Mouse (Mus musculus) intestine, embryonic 14.5 days (tissue): ENCODE results near the gene Padi2. TPM values are rescaled to one million over a fixed set of nuclear protein-coding genes. Genes with fewer than 3 reads are reported as not detected.
A peak's percentile ranks its signal among the peaks of the same experiment; 100 is the strongest.

Experiments
- ATAC-seq: fragments of 200-750 bp; cut with Nextera tagmentation; replicated peaks from 2 replicates; pipeline ENCODE4 v1.8.0; 2017; ENCODE audit warnings: low read depth, moderate number of reproducible peaks, moderate TSS enrichment, moderate library complexity; ENCODE audit not compliant: low FRiP score, low TSS enrichment
- DNase-seq: peaks from one replicate; pipeline ENCODE4 v3.0.0-alpha.2; 2018; ENCODE audit warnings: low spot score
- H3K27ac ChIP-seq: fragments of 300-500 bp; sonication (generic); 2 replicates; pipeline ENCODE4 v1.5.1; 2014; ENCODE audit warnings: low read depth, mild to moderate bottlenecking, control low read depth
- H3K27me3 ChIP-seq: fragments of 300-500 bp; sonication (generic); replicated peaks from 2 replicates; pipeline ENCODE4 v1.6.1; 2014; ENCODE audit warnings: low read length, control low read depth; ENCODE audit not compliant: control insufficient read depth, insufficient read depth
- H3K36me3 ChIP-seq: fragments of 300-500 bp; sonication (generic); 2 replicates; pipeline ENCODE4 v1.6.1; 2014; ENCODE audit warnings: low read length, control low read depth; ENCODE audit not compliant: control insufficient read depth, insufficient read depth
- H3K4me1 ChIP-seq: fragments of 300-500 bp; sonication (generic); replicated peaks from 2 replicates; pipeline ENCODE4 v1.6.1; 2014; ENCODE audit warnings: low read length, control low read depth, mixed read lengths; ENCODE audit not compliant: control insufficient read depth, insufficient read depth
- H3K4me2 ChIP-seq: fragments of 300-500 bp; sonication (generic); 2 replicates; pipeline ENCODE4 v1.6.1; 2014; ENCODE audit warnings: low read length
- H3K4me3 ChIP-seq: fragments of 300-500 bp; sonication (generic); 2 replicates; pipeline ENCODE4 v1.5.1; 2014; ENCODE audit warnings: low read depth, low read length, control low read depth, mixed read lengths
- H3K9ac ChIP-seq: fragments of 300-500 bp; sonication (generic); 2 replicates; pipeline ENCODE4 v1.6.1; 2014; ENCODE audit warnings: mild to moderate bottlenecking, low read length
- H3K9me3 ChIP-seq: fragments of 300-500 bp; sonication (generic); 2 replicates; pipeline ENCODE4 v1.6.1; 2016; ENCODE audit warnings: low read length, control low read depth; ENCODE audit not compliant: control insufficient read depth
- whole genome bisulfite sequencing: fragments of 180-500 bp; shearing (Covaris S2); extraction: QIAGEN DNeasy Blood & Tissue Kit; methylation state at CpG from one replicate; pipeline ENCODE4 v1.1.7; 2014; 5-methylcytosine and 5-hydroxymethylcytosine counted together
- polyA plus RNA-seq: library from polyadenylated mRNA; unstranded; fragments of >200 nt; fragmentation: Nextera tagmentation; extraction: Ambion mirVana; gene quantifications from 2 replicates; pipeline ENCODE4 v1.2.1, GENCODE M21; 2014

Padi2 gene
- polyA plus RNA-seq, 1 experiment from 2014 or later = 1.9 TPM

GRCm38 (mm10) chr4:140950574-140950973 is 44.4 kb downstream of the Padi2 start:
- no peak overlapping the region for H3K9ac ChIP-seq
- WGBS = 84% methylated on average over 3 of the region's 3 CpGs
- no peak for ATAC-seq

DNA sequence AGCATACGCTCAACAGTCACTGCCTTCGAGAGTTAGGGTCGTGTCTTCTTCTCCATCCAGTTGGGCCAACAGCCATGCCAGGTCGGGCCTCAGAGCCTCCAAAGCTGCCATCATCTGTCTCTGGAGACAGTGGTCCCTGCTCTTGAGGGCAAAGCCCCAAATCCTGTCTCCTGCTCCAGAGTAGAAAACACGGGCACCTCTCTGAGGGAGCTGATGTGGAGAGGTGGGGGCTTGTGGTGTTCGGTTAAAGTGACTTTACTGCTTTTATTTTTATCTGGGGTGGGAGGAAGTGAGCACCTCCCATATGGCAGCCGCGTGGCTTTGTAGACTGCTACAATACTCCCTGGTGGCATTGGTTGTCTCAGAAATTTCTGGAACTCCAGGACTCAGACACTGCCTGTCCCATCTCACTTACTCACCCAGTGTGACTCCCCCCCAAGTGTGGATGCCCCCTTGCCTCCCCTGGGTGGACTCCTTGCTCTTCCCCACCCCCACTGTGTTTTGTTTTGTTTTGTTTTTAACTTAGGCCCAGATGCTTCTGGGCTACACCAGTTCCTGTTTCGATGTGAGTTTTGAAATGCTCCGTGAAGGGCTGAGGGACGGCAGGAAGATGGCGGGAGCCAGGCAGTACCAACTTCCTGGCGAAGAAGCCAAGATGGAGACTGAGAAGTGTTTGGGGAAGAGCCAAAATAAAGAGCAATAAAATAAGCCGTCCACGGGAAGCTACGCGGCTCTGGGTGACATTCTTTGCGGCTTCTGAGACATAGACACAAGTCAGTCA is 45.9 kb downstream of the Padi2 start:
- no peak overlapping the region for H3K27ac ChIP-seq
- no peak overlapping the region for H3K9ac ChIP-seq
- no peak for ATAC-seq
- no peak for DNase-seq
- H3K36me3 ChIP-seq = no peaks in the 10 kb centered on the region
- H3K4me3 ChIP-seq = no peak overlapping the region
- H3K9me3 ChIP-seq = no peaks in the 10 kb centered on the region
- H3K4me1 ChIP-seq = peaks cover under 1% of the 10 kb centered on the region; the same call in 1 of the 2 replicates
- WGBS = 85% methylated on average over 18 of the region's 18 CpGs
- peaks cover 1% of the 10 kb centered on the region; the same call in 1 of the 2 replicates for H3K27me3 ChIP-seq
- no peak overlapping the region for H3K4me2 ChIP-seq

More at GRCm38 (mm10) chr4:140950574-140950973, 44.4 kb downstream of the Padi2 start:
- no peak overlapping the region for H3K4me3 ChIP-seq
- no peaks in the 10 kb centered on the region for H3K4me1 ChIP-seq
- no peaks in the 10 kb centered on the region for H3K27me3 ChIP-seq
- H3K9me3 ChIP-seq = no peaks in the 10 kb centered on the region
- no peak for DNase-seq
- no peak overlapping the region for H3K4me2 ChIP-seq
- no peak overlapping the region for H3K27ac ChIP-seq
- no peaks in the 10 kb centered on the region for H3K36me3 ChIP-seq

DNA sequence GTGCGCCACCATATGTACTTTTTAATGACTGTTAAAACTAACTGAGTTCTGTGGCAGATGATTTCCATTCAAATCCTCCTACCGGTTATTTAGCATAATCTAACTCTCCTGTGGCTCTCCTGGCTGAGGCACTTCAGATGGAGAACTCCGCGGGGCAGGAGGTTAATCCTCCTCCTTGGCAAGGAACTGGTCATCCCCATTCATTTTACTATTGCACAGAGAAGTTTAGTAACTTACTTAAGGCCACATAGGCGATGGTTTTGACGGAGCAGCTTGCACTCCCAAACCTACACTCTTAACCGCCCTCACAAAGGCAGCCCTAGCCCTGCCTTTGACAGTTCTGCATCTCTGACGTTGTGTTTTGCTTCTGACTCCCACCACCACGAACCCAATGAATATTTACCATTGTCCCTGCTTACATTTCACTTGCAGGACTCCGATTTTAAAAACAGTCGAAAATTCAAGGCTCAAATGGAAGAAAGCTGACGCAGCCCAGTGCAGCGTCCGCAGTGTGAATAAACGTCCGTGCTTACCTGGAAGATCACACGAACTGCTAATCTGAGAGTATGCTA is 51.1 kb downstream of the Padi2 start:
- Histone ChIP-seq H3K27me3 (peaks cover 4% of the 10 kb centered on the region; the same call in 1 of the 2 replicates), H3K27ac (no peak overlapping the region), H3K9me3 (no peaks in the 10 kb centered on the region), H3K4me3 (peak overlapping the region; percentile 38), H3K4me2 (peak overlapping the region; percentile 78), H3K36me3 (no peaks in the 10 kb centered on the region), H3K4me1 (peaks cover 13% of the 10 kb centered on the region), H3K9ac (peak overlapping the region; percentile 30)
- 11% methylated on average over 17 of the region's 17 CpGs for WGBS
- ATAC-seq (no peak), DNase-seq (no peak)

DNA sequence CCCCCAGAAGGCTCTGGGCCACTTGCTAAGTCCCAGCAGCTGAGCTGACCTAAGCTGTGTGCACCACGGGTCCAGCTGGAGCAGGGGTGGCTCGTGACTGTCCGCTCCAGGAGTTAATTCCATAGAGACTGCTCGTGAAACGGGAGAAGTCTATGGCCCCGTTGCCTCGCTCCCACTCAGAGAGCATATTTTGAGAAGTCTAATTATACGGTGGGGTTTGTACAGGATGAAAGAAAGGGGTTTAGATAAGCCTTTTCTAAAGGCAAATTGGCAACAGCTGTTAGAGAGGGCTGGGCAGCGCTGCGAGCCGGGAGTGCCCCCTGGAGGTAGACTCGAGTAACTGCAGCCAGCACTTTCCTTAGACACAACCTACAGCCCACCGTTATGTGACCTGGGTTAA is 51.6 kb downstream of the Padi2 start:
- H3K4me2 ChIP-seq = peak overlapping the region; percentile 78
- no peak overlapping the region for H3K27ac ChIP-seq
- DNase-seq (peak; percentile 87), ATAC-seq (no peak; the same call in 1 of the 2 replicates)
- H3K27me3 ChIP-seq = peaks cover 4% of the 10 kb centered on the region; the same call in 1 of the 2 replicates
- H3K4me1 ChIP-seq = peaks cover 18% of the 10 kb centered on the region
- peak overlapping the region; percentile 38 for H3K4me3 ChIP-seq
- under 1% methylated on average over 13 of the region's 13 CpGs for WGBS
- H3K9me3 ChIP-seq = no peaks in the 10 kb centered on the region
- no peaks in the 10 kb centered on the region for H3K36me3 ChIP-seq
- H3K9ac ChIP-seq = peak overlapping the region; percentile 30

GRCm38 (mm10) chr4:140958319-140958718 is 52.2 kb downstream of the Padi2 start:
- Histone ChIP-seq H3K27me3 (peaks cover 4% of the 10 kb centered on the region; the same call in 1 of the 2 replicates), H3K4me3 (no peak overlapping the region), H3K36me3 (no peaks in the 10 kb centered on the region), H3K4me2 (no peak overlapping the region), H3K9ac (no peak overlapping the region), H3K4me1 (peaks cover 22% of the 10 kb centered on the region), H3K9me3 (no peaks in the 10 kb centered on the region), H3K27ac (no peak overlapping the region)
- 62% methylated on average over 6 of the region's 6 CpGs for WGBS
- no peak for ATAC-seq
- no peak for DNase-seq

DNA sequence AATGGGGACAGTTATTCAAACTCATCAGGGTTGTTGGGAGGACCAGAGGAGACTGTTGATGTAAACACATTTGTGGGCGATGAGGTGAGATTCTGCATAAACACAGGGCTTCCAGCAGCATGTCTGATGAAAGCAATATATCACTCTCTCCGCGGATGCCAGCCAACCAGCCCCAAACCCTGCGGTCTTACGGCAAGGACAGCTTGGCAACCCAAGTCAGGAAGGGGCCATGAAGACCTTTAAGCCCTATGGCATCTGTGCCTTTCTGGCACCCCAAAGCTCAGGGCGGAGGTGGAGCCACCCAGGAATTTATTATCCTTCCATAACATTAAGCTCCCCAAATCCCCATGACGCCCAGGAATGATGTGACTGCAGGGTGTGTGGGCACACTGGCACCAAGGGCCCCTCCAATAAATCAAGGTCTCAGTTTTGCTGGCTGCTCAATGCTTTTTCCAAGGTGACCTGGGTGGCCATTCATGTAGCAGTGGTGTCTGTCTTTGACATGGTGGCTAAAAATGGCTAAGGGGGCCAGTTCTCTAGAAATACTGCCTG is 53.1 kb downstream of the Padi2 start:
- Histone ChIP-seq H3K9me3 (no peaks in the 10 kb centered on the region), H3K4me3 (no peak overlapping the region), H3K36me3 (0 out of 2 replicates have a peak, but pooled peaks cover 3% of the 10 kb centered on the region), H3K27ac (no peak overlapping the region), H3K4me1 (peaks cover 22% of the 10 kb centered on the region), H3K4me2 (no peak overlapping the region), H3K9ac (no peak overlapping the region), H3K27me3 (peaks cover 4% of the 10 kb centered on the region; the same call in 1 of the 2 replicates)
- DNase-seq (no peak), ATAC-seq (no peak)
- 71% methylated on average over 7 of the region's 7 CpGs for WGBS

GRCm38 (mm10) chr4:140959715-140960479 is 53.8 kb downstream of the Padi2 start:
- 82% methylated on average over 10 of the region's 10 CpGs for WGBS
- Histone ChIP-seq H3K4me3 (no peak overlapping the region), H3K9ac (no peak overlapping the region), H3K27ac (no peak overlapping the region), H3K9me3 (no peaks in the 10 kb centered on the region), H3K36me3 (0 out of 2 replicates have a peak, but pooled peaks cover 3% of the 10 kb centered on the region), H3K4me1 (peaks cover 22% of the 10 kb centered on the region), H3K27me3 (peaks cover 4% of the 10 kb centered on the region; the same call in 1 of the 2 replicates), H3K4me2 (0 out of 2 replicates have a peak overlapping the region, but pooled peaks have one; percentile 60)
- ATAC-seq (no peak), DNase-seq (no peak)
